Mouse (Mus musculus): Measurements from ENCODE around the gene Sbpl.

Sbpl gene

GRCm38 (mm10) chr17:23955174-23955573 lies at the start of gene Sbpl:
Sbpl (minus strand) TSS chr17:23955274.
- in situ Hi-C loops (cut with MboI, MseI), result loop anchor here (5.0 kb wide), 1 partner anchor 103 kb away; no protein-coding TSS in a partner anchor

GRCm38 (mm10) chr17:24004071-24004665 lies 49.1 kb upstream of the Sbpl start:
- in situ Hi-C loops (cut with MboI, MseI), result no loop called here

GRCm38 (mm10) chr17:24000404-24000803 lies 45.3 kb upstream of the Sbpl start:
- in situ Hi-C loops (cut with MboI, MseI), result no loop called here

DNA sequence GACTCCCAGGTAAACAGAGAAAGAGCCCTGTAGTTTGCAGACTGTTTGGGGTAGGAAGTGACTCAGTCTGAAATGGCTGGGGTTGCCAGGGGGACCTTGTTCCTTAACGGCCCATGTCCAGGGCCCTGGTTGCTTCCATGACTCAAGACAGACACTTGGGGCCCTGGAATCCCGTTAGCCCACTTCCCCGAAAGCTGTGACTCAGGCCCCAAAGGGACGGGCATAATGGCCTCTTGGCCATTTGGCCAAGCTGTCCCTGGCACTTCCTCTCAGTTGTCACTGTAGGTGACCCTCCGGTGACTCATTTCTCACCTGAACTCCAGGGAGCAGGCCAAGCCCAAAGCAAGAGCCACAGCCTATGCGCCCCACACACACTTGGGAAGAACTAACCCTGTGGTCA lies 43.3 kb upstream of the Sbpl start:
- in situ Hi-C loops (cut with MboI, MseI), result no loop called here

- in situ Hi-C loops (cut with MboI, MseI), result no loop called here
Observed at GRCm38 (mm10) chr17:23997901-23998300, 42.8 kb upstream of the Sbpl start, which contains the start of gene Prss22. Prss22 (minus strand) TSS chr17:23998100.

- in situ Hi-C loops (cut with MboI, MseI), result no loop called here
Observed at GRCm38 (mm10) chr17:23995421-23995820, 40.3 kb upstream of the Sbpl start.

- in situ Hi-C loops (cut with MboI, MseI), result no loop called here
Observed at GRCm38 (mm10) chr17:23994667-23995066, 39.6 kb upstream of the Sbpl start.

DNA sequence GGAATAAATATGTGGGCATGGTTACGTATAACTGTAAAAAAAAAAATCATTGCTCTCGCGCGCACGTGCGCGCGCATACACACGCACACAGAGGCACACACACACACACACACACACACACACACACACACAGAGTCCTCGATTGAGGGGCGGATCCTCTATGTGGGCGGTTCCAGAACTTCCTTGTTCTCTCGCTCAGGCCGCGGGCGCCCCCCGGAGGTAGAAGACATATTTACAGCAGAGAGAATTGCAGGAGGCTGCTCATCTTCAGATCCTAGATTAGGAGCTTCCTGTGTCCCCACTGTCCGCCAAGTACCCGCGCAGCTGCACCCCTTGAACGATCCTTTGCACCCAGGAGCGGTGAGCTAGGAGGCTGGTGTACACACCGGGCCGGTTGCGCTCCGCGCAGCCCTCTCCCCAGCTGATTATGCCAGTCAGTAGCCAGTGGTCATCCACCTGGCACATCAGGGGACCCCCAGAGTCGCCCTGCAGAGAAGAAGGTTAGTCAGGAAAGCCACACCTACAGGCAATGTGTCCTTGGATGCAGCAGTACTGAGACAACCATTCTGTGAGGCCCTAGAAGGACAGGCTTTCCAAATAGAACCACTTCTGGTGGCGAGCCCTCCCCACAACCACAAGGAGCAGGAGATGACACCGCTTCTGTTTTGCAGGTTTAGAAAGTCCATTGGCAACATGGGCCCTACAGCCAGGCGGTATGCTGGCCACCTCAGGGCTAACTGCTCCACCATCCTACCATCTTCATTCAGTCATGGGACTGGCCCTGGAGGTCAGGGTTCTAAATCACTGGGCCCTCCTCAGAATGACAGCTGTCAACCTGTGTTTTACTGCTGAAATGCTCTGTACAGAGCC lies 38.7 kb upstream of the Sbpl start:
- in situ Hi-C loops (cut with MboI, MseI), result no loop called here

GRCm38 (mm10) chr17:23992789-23993553 lies 37.9 kb upstream of the Sbpl start:
- in situ Hi-C loops (cut with MboI, MseI), result no loop called here

GRCm38 (mm10) chr17:23989802-23990201 lies 34.7 kb upstream of the Sbpl start:
- in situ Hi-C loops (cut with MboI, MseI), result no loop called here

- in situ Hi-C loops (cut with MboI, MseI), result no loop called here
Observed at GRCm38 (mm10) chr17:23984989-23985388, 29.9 kb upstream of the Sbpl start.

DNA sequence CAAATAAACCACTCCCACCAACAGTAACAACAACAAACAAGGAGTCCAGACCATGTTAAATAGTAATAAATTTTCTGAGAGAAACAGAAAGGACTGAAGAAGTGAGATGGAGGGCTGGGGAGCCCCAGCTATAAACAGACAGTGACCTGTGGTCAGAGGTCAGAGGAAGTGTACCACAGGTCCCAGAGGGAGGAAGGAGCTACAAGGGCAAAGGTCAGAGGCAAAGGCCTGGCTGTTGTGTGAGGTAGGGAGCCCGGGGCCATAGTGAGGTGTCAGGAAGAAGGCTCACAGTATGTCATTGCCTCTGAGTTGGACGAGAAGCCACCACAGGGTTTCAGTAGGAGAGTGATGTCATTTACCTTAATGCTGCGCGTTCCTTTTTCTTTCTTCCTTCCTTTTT lies 27.8 kb upstream of the Sbpl start:
- in situ Hi-C loops (cut with MboI, MseI), result no loop called here

DNA sequence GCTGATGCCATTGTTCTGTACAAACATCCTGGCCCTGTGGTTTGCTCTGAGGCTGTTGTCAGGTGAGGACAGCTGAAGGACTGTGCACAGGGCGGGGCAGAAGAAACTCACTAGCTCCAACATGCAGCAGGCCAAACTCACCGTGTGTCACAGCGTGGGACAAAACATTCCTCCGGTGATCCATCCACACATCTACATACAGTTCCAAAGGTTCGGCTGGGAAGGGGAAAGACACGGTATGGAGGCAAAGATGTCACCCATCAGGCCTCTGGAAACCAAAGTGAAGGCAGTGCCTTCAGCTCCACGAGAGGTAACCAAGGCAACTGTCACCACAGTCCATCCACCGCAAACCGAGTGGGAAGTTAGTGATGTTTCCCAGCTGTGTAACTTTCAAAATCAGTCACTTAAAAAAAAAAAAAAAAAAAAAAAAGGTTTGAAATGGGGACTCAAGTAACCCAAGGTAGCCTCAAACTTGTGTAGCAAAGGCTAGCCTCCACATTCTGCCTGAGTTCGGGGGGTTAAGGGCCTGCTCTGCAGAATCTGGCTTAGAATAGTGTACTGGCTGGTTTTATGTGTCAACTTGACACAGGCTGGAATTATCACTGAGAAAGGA lies 25.3 kb upstream of the Sbpl start, which contains the start of gene Prss30:
Gene Prss30 (minus strand): TSS at position 270 of the 613 bp plus-strand sequence.
- in situ Hi-C loops (cut with MboI, MseI), result no loop called here

- in situ Hi-C loops (cut with MboI, MseI), result no loop called here
Observed at GRCm38 (mm10) chr17:23979471-23979870, 24.4 kb upstream of the Sbpl start.

DNA sequence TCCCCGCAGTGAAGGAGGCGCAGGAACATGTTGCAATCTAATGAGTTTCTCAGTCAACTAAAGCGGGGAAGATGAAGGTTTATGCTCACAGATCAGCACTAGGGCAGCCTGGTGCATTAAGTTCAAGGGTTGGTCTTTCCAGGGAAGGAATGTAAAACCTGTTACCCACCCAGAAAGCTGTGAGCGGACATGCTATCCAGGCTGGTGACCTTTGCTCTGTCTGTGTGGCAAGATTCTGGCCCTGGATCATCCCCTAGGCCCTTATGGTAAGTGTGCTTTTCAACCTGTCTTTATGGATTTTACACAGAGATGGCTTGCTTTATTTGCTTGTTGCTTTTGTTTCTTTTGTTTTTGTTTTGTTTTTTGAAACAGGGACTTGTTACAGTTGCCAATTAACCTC lies 21.6 kb upstream of the Sbpl start:
- in situ Hi-C loops (cut with MboI, MseI), result no loop called here

GRCm38 (mm10) chr17:23971315-23971714 lies 16.2 kb upstream of the Sbpl start:
- in situ Hi-C loops (cut with MboI, MseI), result no loop called here

- in situ Hi-C loops (cut with MboI, MseI), result loop anchor here (5.0 kb wide), 1 partner anchor 182 kb away; the partner anchor contains the start of gene Flywch2
Observed at GRCm38 (mm10) chr17:23969231-23969630, 14.2 kb upstream of the Sbpl start.

- in situ Hi-C loops (cut with MboI, MseI), result loop anchor here (5.0 kb wide), 1 partner anchor 181 kb away; the partner anchor contains the start of gene Flywch2
Observed at GRCm38 (mm10) chr17:23968780-23969179, 13.7 kb upstream of the Sbpl start.

DNA sequence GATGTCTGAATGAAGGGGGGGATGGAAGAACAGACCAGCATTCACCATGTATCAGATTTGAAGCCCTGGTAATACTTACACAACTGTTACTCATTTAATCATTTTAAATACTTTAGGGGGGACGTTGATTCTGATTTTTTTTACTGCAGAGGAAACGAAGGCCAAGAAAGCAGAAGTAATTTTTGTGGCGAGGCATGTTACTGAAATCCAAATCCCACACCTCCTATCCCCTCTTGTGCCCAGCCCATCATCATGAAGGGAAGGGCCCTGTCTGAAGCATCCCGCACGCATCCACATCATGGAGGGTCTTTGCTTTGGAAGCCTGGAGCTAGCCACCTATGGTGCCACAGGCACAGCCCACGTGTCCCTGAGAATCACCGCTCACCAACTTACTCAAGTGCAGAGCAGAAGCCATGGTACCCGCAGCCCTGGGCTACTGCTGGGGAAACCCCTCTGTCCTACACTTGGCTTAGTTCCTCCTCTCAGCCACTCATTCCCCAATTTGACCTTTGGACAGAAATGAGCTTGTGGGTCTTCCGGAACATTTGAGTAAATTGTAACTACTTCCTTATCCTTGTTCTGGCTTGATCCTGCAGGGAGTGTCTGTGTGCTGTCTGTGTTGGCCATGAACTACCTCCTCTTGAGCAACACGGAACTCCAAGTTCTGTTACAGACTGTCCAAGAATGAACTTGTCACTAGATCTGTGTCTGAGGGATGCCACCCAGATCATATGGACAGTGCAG lies 11.8 kb upstream of the Sbpl start:
- in situ Hi-C loops (cut with MboI, MseI), result loop anchor here (5.0 kb wide), 1 partner anchor 180 kb away; the partner anchor contains the start of gene Flywch2

DNA sequence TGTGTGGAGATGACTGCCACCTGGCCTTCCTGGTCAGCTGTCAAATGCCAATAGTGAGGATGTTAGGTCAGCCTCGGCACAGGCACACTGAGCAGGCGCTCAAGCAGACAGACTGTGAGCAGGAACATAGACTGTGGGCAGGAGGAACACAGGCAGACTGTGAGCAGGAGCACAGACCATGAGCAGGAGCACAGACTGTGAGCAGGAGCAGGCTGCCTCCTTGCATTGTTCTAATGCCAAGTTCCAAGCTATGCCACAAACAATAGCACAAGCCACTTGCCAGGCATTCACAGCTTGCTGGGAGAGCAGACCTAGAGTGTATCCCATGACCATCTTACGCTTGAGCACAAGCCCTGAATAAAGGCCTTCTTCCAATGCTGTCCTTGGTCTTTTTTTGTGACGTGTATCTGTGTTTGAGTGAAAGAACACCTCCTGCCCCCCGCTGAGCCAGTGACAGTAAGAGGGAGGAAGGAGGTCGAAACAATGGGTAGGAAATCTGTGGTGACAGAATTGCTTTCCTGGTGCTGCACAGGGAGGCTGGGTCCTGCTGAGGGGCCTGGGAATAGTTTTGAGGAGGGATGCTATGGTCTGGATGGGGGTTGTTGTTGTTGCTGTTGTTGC lies 10.8 kb upstream of the Sbpl start:
- in situ Hi-C loops (cut with MboI, MseI), result loop anchor here (5.0 kb wide), 1 partner anchor 179 kb away; the partner anchor contains the start of gene Flywch2

All from regulatory T cell (primary cell).